Mouse (Mus musculus): ENCODE measurements around the gene 1700001P01Rik. TPM values are rescaled to one million over a fixed set of nuclear protein-coding genes. Genes with fewer than 3 reads are reported as not detected.

The 1700001P01Rik gene
- total and polyA plus RNA-seq, 2 experiments from 2014 or later, result not detected

- peak overlapping the region; percentile 69 for H3K27ac ChIP-seq (ENCODE audit: low read depth, low read length)
- H3K4me3 ChIP-seq (ENCODE audit: low read depth, low read length), result no peak overlapping the region
- ATAC-seq (ENCODE audit: low FRiP score), result no peak
- no peak for TF ChIP-seq CTCF (IDR thresholded peaks at IDR 0.05)
- H3K36me3 ChIP-seq (ENCODE audit: insufficient read depth, low read length), result peaks cover 13% of the 10 kb centered on the region
- H3K27me3 ChIP-seq (ENCODE audit: insufficient read depth, low read length), result no peaks in the 10 kb centered on the region
- peak; percentile 69 for DNase-seq (ENCODE audit: low spot score)
- H3K9me3 ChIP-seq (ENCODE audit: low read length), result no peaks in the 10 kb centered on the region
- peaks cover 30% of the 10 kb centered on the region for H3K4me1 ChIP-seq (ENCODE audit: insufficient read depth, low read length)
- H3K4me2 ChIP-seq (ENCODE audit: low read depth, low read length, poor library complexity, severe bottlenecking), result peak overlapping the region; percentile 27; the same call in 1 of the 2 replicates
- 20% methylated on average over 9 of the region's 9 CpGs for WGBS
- H3K9ac ChIP-seq (replicated peaks; ENCODE audit: low read length, poor library complexity, severe bottlenecking), result peak overlapping the region; percentile 36; the same call in 1 of the 2 replicates
Measured at GRCm38 (mm10) chr11:97804841-97805661, 29.3 kb upstream of the 1700001P01Rik start.

GRCm38 (mm10) chr11:97803847-97804246 is 28.1 kb upstream of the 1700001P01Rik start:
- no peak for TF ChIP-seq CTCF (IDR thresholded peaks at IDR 0.05)
- H3K9me3 ChIP-seq (ENCODE audit: low read length), result no peaks in the 10 kb centered on the region

GRCm38 (mm10) chr11:97802495-97802894 is 26.8 kb upstream of the 1700001P01Rik start:
- Histone ChIP-seq H3K27me3 (ENCODE audit: insufficient read depth, low read length) (no peaks in the 10 kb centered on the region), H3K4me1 (ENCODE audit: insufficient read depth, low read length) (peaks cover 27% of the 10 kb centered on the region), H3K27ac (ENCODE audit: low read depth, low read length) (no peak overlapping the region), H3K4me2 (ENCODE audit: low read depth, low read length, poor library complexity, severe bottlenecking) (peak overlapping the region; percentile 71; the same call in 1 of the 2 replicates), H3K9ac (replicated peaks; ENCODE audit: low read length, poor library complexity, severe bottlenecking) (peak overlapping the region; percentile 44; the same call in 1 of the 2 replicates), H3K9me3 (ENCODE audit: low read length) (no peaks in the 10 kb centered on the region), H3K4me3 (ENCODE audit: low read depth, low read length) (no peak overlapping the region; the same call in 1 of the 2 replicates), H3K36me3 (ENCODE audit: insufficient read depth, low read length) (no peaks in the 10 kb centered on the region)
- no peak for TF ChIP-seq CTCF (IDR thresholded peaks at IDR 0.05)
- 31% methylated on average over 6 of the region's 6 CpGs for WGBS
- ATAC-seq (ENCODE audit: low FRiP score) (no peak), DNase-seq (ENCODE audit: low spot score) (no peak)

More at GRCm38 (mm10) chr11:97803847-97804246, 28.1 kb upstream of the 1700001P01Rik start:
- ATAC-seq (ENCODE audit: low FRiP score) (no peak), DNase-seq (ENCODE audit: low spot score) (no peak)
- Histone ChIP-seq H3K4me2 (ENCODE audit: low read depth, low read length, poor library complexity, severe bottlenecking) (peak overlapping the region; percentile 12; the same call in 1 of the 2 replicates), H3K9ac (replicated peaks; ENCODE audit: low read length, poor library complexity, severe bottlenecking) (no peak overlapping the region), H3K4me1 (ENCODE audit: insufficient read depth, low read length) (peaks cover 28% of the 10 kb centered on the region), H3K27me3 (ENCODE audit: insufficient read depth, low read length) (no peaks in the 10 kb centered on the region), H3K4me3 (ENCODE audit: low read depth, low read length) (no peak overlapping the region), H3K27ac (ENCODE audit: low read depth, low read length) (no peak overlapping the region), H3K36me3 (ENCODE audit: insufficient read depth, low read length) (peaks cover 11% of the 10 kb centered on the region)
- 90% methylated on average over 5 of the region's 5 CpGs for WGBS

- Histone ChIP-seq H3K36me3 (ENCODE audit: insufficient read depth, low read length) (no peaks in the 10 kb centered on the region), H3K4me2 (ENCODE audit: low read depth, low read length, poor library complexity, severe bottlenecking) (peak overlapping the region; percentile 71), H3K27me3 (ENCODE audit: insufficient read depth, low read length) (no peaks in the 10 kb centered on the region), H3K9me3 (ENCODE audit: low read length) (no peaks in the 10 kb centered on the region), H3K4me3 (ENCODE audit: low read depth, low read length) (peak overlapping the region; percentile 89), H3K4me1 (ENCODE audit: insufficient read depth, low read length) (peaks cover 27% of the 10 kb centered on the region), H3K27ac (ENCODE audit: low read depth, low read length) (peak overlapping the region; percentile 48; the same call in 1 of the 2 replicates), H3K9ac (replicated peaks; ENCODE audit: low read length, poor library complexity, severe bottlenecking) (peak overlapping the region; percentile 44; the same call in 1 of the 2 replicates)
- WGBS, result 34% methylated on average over 1 of the region's 1 CpGs
- ATAC-seq (ENCODE audit: low FRiP score) (no peak), DNase-seq (ENCODE audit: low spot score) (no peak)
- TF ChIP-seq CTCF (IDR thresholded peaks at IDR 0.05), result no peak
Measured at GRCm38 (mm10) chr11:97802194-97802470, 26.4 kb upstream of the 1700001P01Rik start.

GRCm38 (mm10) chr11:97801409-97802193 is 25.9 kb upstream of the 1700001P01Rik start:
- Histone ChIP-seq H3K4me1 (ENCODE audit: insufficient read depth, low read length) (peaks cover 27% of the 10 kb centered on the region), H3K4me3 (ENCODE audit: low read depth, low read length) (peak overlapping the region; percentile 89), H3K4me2 (ENCODE audit: low read depth, low read length, poor library complexity, severe bottlenecking) (peak overlapping the region; percentile 71), H3K27me3 (ENCODE audit: insufficient read depth, low read length) (no peaks in the 10 kb centered on the region), H3K36me3 (ENCODE audit: insufficient read depth, low read length) (no peaks in the 10 kb centered on the region), H3K9ac (replicated peaks; ENCODE audit: low read length, poor library complexity, severe bottlenecking) (peak overlapping the region; percentile 85; the same call in 1 of the 2 replicates), H3K27ac (ENCODE audit: low read depth, low read length) (peak overlapping the region; percentile 95), H3K9me3 (ENCODE audit: low read length) (no peaks in the 10 kb centered on the region)
- no peak for ATAC-seq (ENCODE audit: low FRiP score)
- DNase-seq (ENCODE audit: low spot score), result no peak
- WGBS, result 26% methylated on average over 8 of the region's 8 CpGs
- TF ChIP-seq CTCF (IDR thresholded peaks at IDR 0.05), result peak; percentile 60
